Mouse (Mus musculus) megakaryocyte, embryonic 14.5 days (primary cell): ENCODE measurements around the gene Trabd2b.

Source experiments
- FLI1 ChIP-seq: IDR thresholded peaks from 2 replicates; pipeline ENCODE4 v1.6.1; 2012; ENCODE audit warnings: low read length, inconsistent platforms, mixed read lengths
- GATA1 ChIP-seq: IDR thresholded peaks from 3 replicates; pipeline ENCODE4 v1.6.1; 2012; ENCODE audit warnings: mixed read lengths, low read length, inconsistent platforms, borderline replicate concordance

GRCm38 (mm10) chr4:114643679-114644208, 237.2 kb downstream of the Trabd2b start:
- TF ChIP-seq FLI1 (no peak), GATA1 (no peak)
